Comparison of ENCODE assay signal across 34 mouse cellular contexts in genomic region chr9:92552691-92553090, GRCm38 (mm10).
"Had no signal": no experiment of that assay in that cellular context is flagged by ENCODE, and none has a peak within 500 bp of the region (broad histone marks: within the 10 kb centered on the region; RNA-seq: fewer than 3 reads in every experiment).

No protein-coding gene starts in this region.

- H3K9me3 ChIP-seq: heart, embryonic 10.5 days; heart, embryonic 12.5 days; heart, embryonic 13.5 days; heart, embryonic 15.5 days; hindbrain, embryonic 10.5 days; hindbrain, embryonic 12.5 days; hindbrain, embryonic 13.5 days; hindbrain, embryonic 15.5 days; intestine, embryonic 15.5 days; kidney, embryonic 15.5 days had no signal

- H3K9ac ChIP-seq: heart, embryonic 12.5 days; heart, embryonic 13.5 days; heart, embryonic 15.5 days; hindbrain, embryonic 12.5 days; hindbrain, embryonic 13.5 days; hindbrain, embryonic 14.5 days; hindbrain, embryonic 15.5 days; intestine, embryonic 15.5 days; kidney, embryonic 15.5 days had no signal

- H3K27ac ChIP-seq: heart, embryonic 10.5 days; heart, embryonic 13.5 days; heart, embryonic 15.5 days; hindbrain, embryonic 10.5 days; hindbrain, embryonic 12.5 days; hindbrain, embryonic 13.5 days; hindbrain, embryonic 14.5 days; hindbrain, embryonic 15.5 days; hindbrain, postnatal 0 days; intestine, embryonic 15.5 days; kidney, embryonic 15.5 days; kidney, postnatal 0 days; layer of hippocampus, adult 2 months had no signal

- H3K4me2 ChIP-seq: heart, embryonic 11.5 days; heart, embryonic 12.5 days; heart, embryonic 13.5 days; heart, embryonic 15.5 days; hindbrain, embryonic 12.5 days; hindbrain, embryonic 13.5 days; hindbrain, embryonic 14.5 days; hindbrain, embryonic 15.5 days; intestine, embryonic 15.5 days; kidney, embryonic 15.5 days had no signal

- H3K36me3 ChIP-seq: heart, embryonic 10.5 days; heart, embryonic 15.5 days; hindbrain, embryonic 12.5 days; hindbrain, embryonic 13.5 days; hindbrain, embryonic 15.5 days; intestine, embryonic 15.5 days had no signal

- DNase-seq: heart, postnatal 10 days; heart, postnatal 36 days; heart, postnatal 4 days; kidney, adult 11 months; kidney, adult 18-20 months; kidney, adult 2 months; kidney, adult 8-10 months; kidney, adult 9 months; kidney, postnatal 10 days; kidney, postnatal 14 days; kidney, postnatal 25 days; kidney, postnatal 36 days; kidney, postnatal 4 days; layer of hippocampus, adult 9-11 months; layer of hippocampus, postnatal 36 days had no signal

- H3K4me3 ChIP-seq: heart, embryonic 10.5 days; heart, embryonic 12.5 days; heart, embryonic 13.5 days; heart, embryonic 15.5 days; hindbrain, embryonic 10.5 days; hindbrain, embryonic 12.5 days; hindbrain, embryonic 13.5 days; hindbrain, embryonic 15.5 days; intestine, embryonic 15.5 days; kidney, embryonic 15.5 days; layer of hippocampus, adult 2 months had no signal

- ATAC-seq: hindbrain, embryonic 16.5 days; hindbrain, postnatal 0 days; inflammation-experienced regulatory T-cells, adult 6 months; intestine, embryonic 15.5 days; intestine, embryonic 16.5 days; intestine, postnatal 0 days had no signal

- H3K27me3 ChIP-seq: heart, embryonic 12.5 days; heart, embryonic 13.5 days; heart, embryonic 15.5 days; hindbrain, embryonic 12.5 days; hindbrain, embryonic 13.5 days; hindbrain, embryonic 15.5 days; intestine, embryonic 15.5 days; kidney, embryonic 15.5 days had no signal
